20 mouse cellular contexts compared by ENCODE assay signal in the genomic region with DNA sequence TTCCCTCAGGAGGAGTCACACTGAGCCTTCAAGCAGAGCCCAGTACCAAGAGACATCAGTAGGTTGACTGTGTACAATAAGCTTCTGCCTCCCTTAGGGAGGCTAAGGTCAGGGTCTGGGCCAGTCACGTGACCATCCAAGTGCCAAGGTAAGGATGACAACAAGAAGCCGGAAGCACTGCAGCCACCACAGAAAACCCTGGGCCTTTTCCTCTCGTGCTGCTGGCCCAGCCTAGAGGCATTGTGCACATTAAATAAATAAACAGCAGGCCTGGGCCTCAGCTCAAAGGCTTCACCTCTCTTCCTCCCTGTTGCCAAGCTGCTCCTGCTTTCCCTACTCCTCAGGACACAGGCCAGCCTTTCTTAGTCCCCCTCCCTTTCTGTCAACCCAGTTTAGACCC. TPM values are rescaled to one million over a fixed set of nuclear protein-coding genes. Genes with fewer than 3 reads are reported as not detected.
DNase-seq lines count a peak whose midpoint lies in the region; ATAC-seq and TF ChIP-seq lines count a peak whose summit lies in the region.
"Had no signal": no experiment of that assay in that cellular context is flagged by ENCODE, and none has a peak within 500 bp of the region (broad histone marks: within the 10 kb centered on the region; RNA-seq: fewer than 3 reads in every experiment).

No protein-coding gene starts in this region.

- peak overlapping the region; percentile 0; the same call in 1 of the 2 replicates for H3K27ac ChIP-seq in intestine, embryonic 15.5 days
- no peak overlapping the region for H3K27ac ChIP-seq in intestine, postnatal 0 days (ENCODE audit: low read depth, low read length)
- H3K27ac ChIP-seq in embryonic facial prominence, embryonic 14.5 days (replicated peaks; ENCODE audit: low read depth, low read length) = no peak overlapping the region
- peak overlapping the region; percentile 67 for H3K27ac ChIP-seq in lung, embryonic 15.5 days
- H3K27ac ChIP-seq: embryonic facial prominence, embryonic 12.5 days; forebrain, embryonic 13.5 days; hindbrain, postnatal 0 days; layer of hippocampus, adult 2 months; macrophage had no signal

- peaks cover 18% of the 10 kb centered on the region for H3K4me1 ChIP-seq in intestine, embryonic 15.5 days (replicated peaks)
- H3K4me1 ChIP-seq in intestine, postnatal 0 days (replicated peaks; ENCODE audit: control insufficient read depth, insufficient read depth, low read length) = peaks cover 4% of the 10 kb centered on the region; the same call in 1 of the 2 replicates
- H3K4me1 ChIP-seq in embryonic facial prominence, embryonic 14.5 days (ENCODE audit: control insufficient read depth, insufficient read depth, low read length) = no peaks in the 10 kb centered on the region
- peaks cover 12% of the 10 kb centered on the region; the same call in 1 of the 2 replicates for H3K4me1 ChIP-seq in lung, embryonic 15.5 days
- H3K4me1 ChIP-seq: forebrain, embryonic 13.5 days had no signal

- 43% methylated on average over 3 of the region's 3 CpGs for WGBS in intestine, embryonic 15.5 days
- WGBS in intestine, postnatal 0 days = 35% methylated on average over 3 of the region's 3 CpGs
- WGBS in embryonic facial prominence, embryonic 14.5 days = 52% methylated on average over 2 of the region's 3 CpGs
- 28% methylated on average over 3 of the region's 3 CpGs for WGBS in lung, embryonic 15.5 days

- intact Hi-C loops in gastrocnemius, postnatal 14 days (cut with DNase I; ENCODE audit: low total_unique reads) = no loop called here
- intact Hi-C loops in left cerebral cortex, postnatal 25 days (cut with DNase I) = no loop called here

- no peaks in the 10 kb centered on the region for H3K79me3 ChIP-seq in C2C12 (ENCODE audit: low read depth)

- no peak overlapping the region for H3ac ChIP-seq in C2C12 (ENCODE audit: control insufficient read depth, insufficient read length, low read depth)

- no peaks in the 10 kb centered on the region for H3K79me2 ChIP-seq in C2C12 (ENCODE audit: control insufficient read depth, insufficient read depth)

- no peaks in the 10 kb centered on the region for H3K9me3 ChIP-seq in intestine, embryonic 15.5 days
- no peaks in the 10 kb centered on the region for H3K9me3 ChIP-seq in intestine, postnatal 0 days (ENCODE audit: control insufficient read depth)
- H3K9me3 ChIP-seq in embryonic facial prominence, embryonic 14.5 days (ENCODE audit: control insufficient read depth, low read length) = no peaks in the 10 kb centered on the region
- H3K9me3 ChIP-seq in lung, embryonic 15.5 days = no peaks in the 10 kb centered on the region
- H3K9me3 ChIP-seq: embryonic facial prominence, embryonic 12.5 days; forebrain, embryonic 13.5 days had no signal

- no peak overlapping the region for H3K9ac ChIP-seq in intestine, embryonic 15.5 days
- H3K9ac ChIP-seq in intestine, postnatal 0 days (ENCODE audit: low read depth, low read length) = no peak overlapping the region
- H3K9ac ChIP-seq in embryonic facial prominence, embryonic 14.5 days (ENCODE audit: low read depth, low read length) = no peak overlapping the region
- no peak overlapping the region for H3K9ac ChIP-seq in lung, embryonic 15.5 days
- H3K9ac ChIP-seq: embryonic facial prominence, embryonic 12.5 days; forebrain, embryonic 13.5 days had no signal

- peak; percentile 21 for DNase-seq in embryonic facial prominence, embryonic 14.5 days (ENCODE audit: low spot score)
- DNase-seq in ovary, postnatal 14 days (ENCODE audit: low spot score) = no peak
- DNase-seq in gastrocnemius, postnatal 14 days = no peak
- no peak for DNase-seq in left cerebral cortex, postnatal 25 days (ENCODE audit: low spot score in 2 of 2)
- DNase-seq: adrenal gland, postnatal 25 days; cerebellum, adult 2 months; gastrocnemius, postnatal 10 days; spleen, adult 18-20 months; thymus, adult 2 months had no signal

- H3K4me3 ChIP-seq in intestine, embryonic 15.5 days (replicated peaks) = no peak overlapping the region
- no peak overlapping the region for H3K4me3 ChIP-seq in intestine, postnatal 0 days (ENCODE audit: low read depth, low read length)
- no peak overlapping the region for H3K4me3 ChIP-seq in C2C12 (ENCODE audit: insufficient read depth, poor library complexity, severe bottlenecking)
- no peak overlapping the region for H3K4me3 ChIP-seq in embryonic facial prominence, embryonic 14.5 days (ENCODE audit: low read depth, low read length)
- H3K4me3 ChIP-seq in lung, embryonic 15.5 days = no peak overlapping the region
- H3K4me3 ChIP-seq: embryonic facial prominence, embryonic 12.5 days; forebrain, embryonic 13.5 days; layer of hippocampus, adult 2 months had no signal

- no peak for TF ChIP-seq CTCF in intestine, postnatal 0 days (IDR thresholded peaks at IDR 0.05; ENCODE audit: low read depth)
- TF ChIP-seq CTCF in C2C12 (IDR thresholded peaks at IDR 0.05; ENCODE audit: control insufficient read depth, insufficient read depth, insufficient read length) = no peak

- H3K36me3 ChIP-seq in intestine, embryonic 15.5 days = no peaks in the 10 kb centered on the region
- no peaks in the 10 kb centered on the region for H3K36me3 ChIP-seq in intestine, postnatal 0 days (ENCODE audit: control insufficient read depth, insufficient read depth)
- H3K36me3 ChIP-seq in C2C12 (ENCODE audit: control insufficient read depth, insufficient read depth) = no peaks in the 10 kb centered on the region
- H3K36me3 ChIP-seq in embryonic facial prominence, embryonic 14.5 days (ENCODE audit: control insufficient read depth, insufficient read depth, low read length) = no peaks in the 10 kb centered on the region
- H3K36me3 ChIP-seq in lung, embryonic 15.5 days = no peaks in the 10 kb centered on the region
- H3K36me3 ChIP-seq: embryonic facial prominence, embryonic 12.5 days had no signal

- ATAC-seq in intestine, embryonic 15.5 days = no peak; the same call in 1 of the 2 replicates
- ATAC-seq in intestine, postnatal 0 days = no peak
- ATAC-seq in embryonic facial prominence, embryonic 14.5 days (ENCODE audit: low read depth) = no peak
- ATAC-seq in lung, embryonic 15.5 days (ENCODE audit: borderline replicate concordance, extremely low read depth, low FRiP score, low TSS enrichment) = peak; percentile 63
- ATAC-seq: forebrain, embryonic 13.5 days; hindbrain, postnatal 0 days had no signal

- H3K27me3 ChIP-seq in intestine, embryonic 15.5 days (replicated peaks) = no peaks in the 10 kb centered on the region
- no peaks in the 10 kb centered on the region for H3K27me3 ChIP-seq in intestine, postnatal 0 days (replicated peaks; ENCODE audit: control insufficient read depth, insufficient read depth, low read length)
- H3K27me3 ChIP-seq in C2C12 (ENCODE audit: control insufficient read depth, insufficient read depth, insufficient read length) = no peaks in the 10 kb centered on the region
- no peaks in the 10 kb centered on the region for H3K27me3 ChIP-seq in embryonic facial prominence, embryonic 14.5 days (replicated peaks; ENCODE audit: control insufficient read depth, insufficient read depth, low read length)
- H3K27me3 ChIP-seq in lung, embryonic 15.5 days = no peaks in the 10 kb centered on the region
- H3K27me3 ChIP-seq: CH12.LX; embryonic facial prominence, embryonic 12.5 days had no signal

- no peak overlapping the region for H3K4me2 ChIP-seq in intestine, embryonic 15.5 days (replicated peaks)
- H3K4me2 ChIP-seq in intestine, postnatal 0 days (replicated peaks; ENCODE audit: low read depth) = no peak overlapping the region
- no peak overlapping the region for H3K4me2 ChIP-seq in embryonic facial prominence, embryonic 14.5 days (ENCODE audit: low read depth, low read length)
- no peak overlapping the region for H3K4me2 ChIP-seq in lung, embryonic 15.5 days
- H3K4me2 ChIP-seq: embryonic facial prominence, embryonic 12.5 days; forebrain, embryonic 13.5 days had no signal

TF ChIP-seq in C2C12, 6 proteins besides CTCF, POLR2A, EP300 and RAD21:
- TF ChIP-seq FOSL1 (IDR thresholded peaks at IDR 0.05; ENCODE audit: insufficient read depth, low read length, poor library complexity, severe bottlenecking) (no peak), USF1 (IDR thresholded peaks at IDR 0.05; ENCODE audit: low read depth) (peak; percentile 2)

RNA-seq across cellular contexts. Expression of a gene that starts 14.0 kb away (rescaled TPM):
- polyA plus RNA-seq in intestine, embryonic 15.5 days (2015; fragmentation: Nextera tagmentation; extraction: Ambion mirVana) = 361 and 402 TPM in 2 replicates
- polyA plus RNA-seq in intestine, postnatal 0 days (2015; fragmentation: Nextera tagmentation; extraction: Ambion mirVana) = 555 and 620 TPM in 2 replicates
- polyA plus RNA-seq in C2C12 (2012; fragmentation: generic; extraction: Trizol) = 56.9 TPM
- 212 and 218 TPM in 2 replicates for polyA plus RNA-seq in embryonic facial prominence, embryonic 14.5 days (2014; fragmentation: Nextera tagmentation; extraction: Ambion mirVana)
- 150 and 160 TPM in 2 replicates for polyA plus RNA-seq in lung, embryonic 15.5 days (2015; fragmentation: Nextera tagmentation; extraction: Ambion mirVana)
- total RNA-seq in gastrocnemius, postnatal 14 days (2021) = 100 to 1,000 TPM; 136 to 145 TPM
- total RNA-seq in left cerebral cortex, postnatal 25 days (2021) = 100 to 1,000 TPM; 146 to 165 TPM

RNA-seq across cellular contexts. Expression of a gene that starts 22.7 kb away (rescaled TPM):
- 2.3 and 2.7 TPM in 2 replicates for polyA plus RNA-seq in intestine, embryonic 15.5 days (2015; fragmentation: Nextera tagmentation; extraction: Ambion mirVana)
- polyA plus RNA-seq in intestine, postnatal 0 days (2015; fragmentation: Nextera tagmentation; extraction: Ambion mirVana) = 6.3 and 6.4 TPM in 2 replicates
- not detected for polyA plus RNA-seq in C2C12 (2012; fragmentation: generic; extraction: Trizol)
- polyA plus RNA-seq in embryonic facial prominence, embryonic 14.5 days (2014; fragmentation: Nextera tagmentation; extraction: Ambion mirVana) = 2.3 and 2.7 TPM in 2 replicates
- 2.7 TPM in 2 replicates for polyA plus RNA-seq in lung, embryonic 15.5 days (2015; fragmentation: Nextera tagmentation; extraction: Ambion mirVana)
- total RNA-seq in gastrocnemius, postnatal 14 days (2021) = 10 to 100 TPM; 25.9 to 31.8 TPM
- 10 to 100 TPM; 33.0 to 36.5 TPM for total RNA-seq in left cerebral cortex, postnatal 25 days (2021)
- total RNA-seq: CH12.LX had no signal
- polyA plus RNA-seq: macrophage had no signal

RNA-seq across cellular contexts. Expression of a gene that starts 49.2 kb away (rescaled TPM):
- 0.86 and 0.88 TPM in 2 replicates for polyA plus RNA-seq in intestine, embryonic 15.5 days (2015; fragmentation: Nextera tagmentation; extraction: Ambion mirVana)
- 1.5 and 1.6 TPM in 2 replicates for polyA plus RNA-seq in intestine, postnatal 0 days (2015; fragmentation: Nextera tagmentation; extraction: Ambion mirVana)
- polyA plus RNA-seq in C2C12 (2012; fragmentation: generic; extraction: Trizol) = 0.01 TPM
- polyA plus RNA-seq in embryonic facial prominence, embryonic 14.5 days (2014; fragmentation: Nextera tagmentation; extraction: Ambion mirVana) = 0.08 and 0.24 TPM in 2 replicates
- polyA plus RNA-seq in lung, embryonic 15.5 days (2015; fragmentation: Nextera tagmentation; extraction: Ambion mirVana) = 0.11 and 0.23 TPM in 2 replicates
- total RNA-seq in gastrocnemius, postnatal 14 days (2021) = under 1 TPM in 1 of 2 experiments, not detected in 1; 0.13 TPM
- total RNA-seq in left cerebral cortex, postnatal 25 days (2021) = not detected
- total RNA-seq: CH12.LX had no signal
- polyA plus RNA-seq: cerebellum, adult 2 months; embryonic facial prominence, embryonic 12.5 days; limb, embryonic 11.5 days; macrophage had no signal

Comparison
In these comparisons a context has a peak if more than half of its experiments do, and no peak if none do; other contexts are left out.
1. H3K27ac ChIP-seq: peak in intestine, embryonic 15.5 days (single experiment) and lung, embryonic 15.5 days (single experiment); none in intestine, postnatal 0 days (single experiment) and embryonic facial prominence, embryonic 14.5 days (single experiment).